Mouse (Mus musculus) layer of hippocampus, postnatal 25 days (tissue): ENCODE results near the gene Aff3. TPM values are rescaled to one million over a fixed set of nuclear protein-coding genes. Genes with fewer than 3 reads are reported as not detected.

ENCODE experiments used
- DNase-seq, 2 experiments: peaks; one replicate each; pipeline ENCODE4 v3.0.0; 2022; ENCODE audit warnings: mixed read lengths in 2 of 2, low spot score in 1 of 2; ENCODE audit errors: extremely low spot score in 1 of 2
- total RNA-seq, 2 experiments: library from RNA; stranded (reverse); gene quantifications; 2 replicates each; pipeline ENCODE4 v1.2.3; 2021

Gene Aff3
- total RNA-seq, 2 experiments from 2014 or later: 97.6 to 113 TPM

- DNase-seq: no peak
Measured at GRCm38 (mm10) chr1:38548671-38549661, 115.8 kb downstream of the Aff3 start.

DNA sequence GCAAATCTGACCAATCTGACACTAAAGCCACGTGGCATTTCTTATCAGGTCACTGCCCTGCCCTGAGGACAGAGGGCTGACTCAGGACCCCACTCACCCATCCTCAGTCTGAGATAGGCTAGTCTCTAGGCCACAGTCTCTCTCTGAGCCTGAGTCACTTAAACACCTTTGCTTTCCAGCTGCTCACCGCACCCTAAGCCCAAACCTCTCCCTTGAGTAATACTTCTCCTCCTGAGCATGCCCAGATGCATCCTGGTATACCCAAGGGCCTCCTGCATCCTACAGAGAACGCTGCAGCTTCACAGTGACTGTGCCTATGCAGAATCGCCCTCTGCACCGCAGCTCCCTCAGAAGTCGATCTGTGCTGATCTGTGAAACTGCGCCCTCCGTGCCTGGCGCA is 117.1 kb downstream of the Aff3 start:
- no peak for DNase-seq

DNA sequence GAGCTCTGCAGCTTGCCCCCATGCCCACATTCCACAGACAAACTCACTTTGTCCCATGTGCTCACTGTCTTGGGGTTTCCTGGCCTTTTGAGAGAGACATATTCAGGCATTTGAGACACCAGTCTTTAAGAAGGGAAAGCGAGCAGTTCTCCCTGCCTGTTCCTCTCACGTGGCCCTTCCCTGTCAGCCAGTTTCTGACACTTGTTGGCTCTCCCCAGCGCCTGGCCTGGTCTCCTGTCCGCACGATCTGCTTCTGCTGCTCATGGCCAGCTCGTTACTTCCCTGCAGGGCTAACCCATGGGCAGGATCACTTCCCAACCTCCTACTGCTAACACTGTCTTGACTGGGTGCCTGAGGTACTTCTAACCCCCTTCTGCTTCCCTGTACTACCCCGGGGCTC is 118.1 kb downstream of the Aff3 start:
- no peak for DNase-seq

GRCm38 (mm10) chr1:38545282-38545945 is 119.3 kb downstream of the Aff3 start:
- DNase-seq: peak in 1 of 2 experiments; percentile 23

GRCm38 (mm10) chr1:38544501-38544900 is 120.3 kb downstream of the Aff3 start:
- no peak for DNase-seq

DNA sequence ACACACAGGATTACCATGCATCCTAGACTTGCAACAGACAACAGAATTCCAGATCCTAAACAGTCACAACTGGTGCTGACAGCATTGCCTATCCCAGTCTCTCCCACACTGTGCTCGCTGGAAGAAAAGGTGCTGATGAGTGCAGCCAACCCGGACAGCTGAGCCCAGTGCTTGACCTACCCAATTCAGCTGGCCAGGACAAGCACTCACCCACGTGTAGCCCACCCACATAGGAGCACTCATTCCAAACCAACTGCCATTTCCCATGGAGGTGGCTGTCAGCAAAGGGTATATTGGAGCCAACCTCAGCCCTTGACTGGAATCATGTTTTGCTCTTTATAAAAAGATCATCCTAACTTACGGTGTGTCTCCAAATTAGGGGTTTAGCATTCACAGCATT is 123.2 kb downstream of the Aff3 start:
- DNase-seq: no peak

DNA sequence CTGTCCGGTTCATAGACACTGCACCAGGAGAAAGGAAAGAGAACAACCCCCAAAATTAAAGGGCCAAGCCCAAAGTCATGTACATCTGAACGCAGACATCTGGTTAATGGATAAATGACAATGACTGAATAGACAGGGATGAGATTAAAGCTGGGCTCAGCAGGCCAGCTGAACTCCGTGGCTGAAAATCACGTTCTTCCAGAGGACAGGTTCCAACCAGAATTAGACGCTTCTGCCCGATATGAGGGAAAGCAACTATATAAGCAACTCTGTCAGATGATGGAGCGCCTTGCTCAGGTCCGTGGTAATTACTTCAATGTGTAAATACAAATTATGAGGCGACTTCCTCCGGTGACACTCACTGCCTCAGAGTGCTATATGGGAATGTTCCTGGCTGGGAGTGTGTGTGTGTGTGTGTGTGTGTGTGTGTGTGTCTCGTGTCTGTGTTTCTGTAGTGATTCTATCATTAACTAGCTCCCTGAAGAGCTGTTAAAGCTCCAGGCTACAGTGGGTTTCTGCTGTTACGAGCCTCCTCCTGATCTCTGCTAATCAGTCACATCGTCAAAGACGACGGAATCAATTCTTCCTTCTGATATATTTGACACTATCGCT is 127.7 kb downstream of the Aff3 start:
- no peak for DNase-seq

DNA sequence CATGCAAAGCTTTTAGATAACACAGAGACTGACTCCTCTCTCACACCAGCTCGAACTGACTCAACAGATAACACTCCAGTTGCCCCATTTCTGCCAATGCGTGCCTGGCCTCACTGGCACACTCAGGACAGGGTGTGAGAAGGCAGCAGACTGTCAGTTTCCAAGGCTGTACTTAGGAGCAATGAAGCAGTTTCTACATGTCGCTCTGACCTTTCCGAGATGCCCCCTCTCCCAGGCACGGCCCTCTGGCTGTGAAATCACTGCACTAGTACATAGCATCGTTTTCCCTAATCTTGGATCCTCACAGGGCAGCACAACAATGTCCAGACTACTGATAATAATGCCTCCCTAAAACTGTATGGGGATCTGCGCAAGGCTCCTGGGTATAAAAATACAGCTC is 132.2 kb downstream of the Aff3 start:
- DNase-seq: no peak

DNA sequence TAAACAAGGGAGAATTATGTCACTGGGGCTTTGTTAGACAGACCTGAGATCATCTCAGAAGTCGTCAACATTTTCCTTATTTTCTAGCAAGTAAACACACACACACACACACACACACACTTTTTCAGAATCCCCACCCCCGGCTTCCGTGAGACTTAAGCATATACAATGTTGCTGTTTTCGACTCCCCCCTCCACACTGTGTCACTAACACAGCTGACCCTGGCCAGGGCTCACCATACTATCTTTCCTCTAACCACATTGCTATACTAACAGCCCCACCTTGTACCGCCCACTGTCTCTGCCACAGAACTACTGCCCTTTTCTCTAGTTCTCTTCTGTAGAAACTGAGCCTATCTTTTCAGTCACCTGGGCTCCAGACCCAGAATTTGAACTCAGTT is 136.1 kb downstream of the Aff3 start:
- DNase-seq: no peak

- DNase-seq: no peak
Measured at GRCm38 (mm10) chr1:38526568-38526967, 138.2 kb downstream of the Aff3 start.

DNA sequence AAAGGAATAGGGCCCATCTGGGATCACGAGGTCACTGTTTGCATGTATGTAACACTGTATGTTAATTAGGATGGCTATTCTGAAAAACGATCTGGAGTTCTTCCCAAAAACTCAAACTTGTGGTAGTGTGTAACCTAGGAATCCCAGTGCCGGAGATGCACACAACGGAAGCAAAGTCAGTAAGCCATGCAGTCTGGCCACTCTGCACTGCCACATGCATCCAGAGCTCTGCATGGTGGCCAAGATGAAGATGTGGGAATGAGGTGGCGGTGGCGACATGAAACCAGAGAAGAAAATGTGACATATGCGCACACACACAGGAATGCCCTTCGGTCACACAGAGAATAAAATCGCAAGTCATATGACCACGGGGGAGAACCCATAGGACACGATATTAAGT is 143.1 kb downstream of the Aff3 start:
- DNase-seq: no peak

DNA sequence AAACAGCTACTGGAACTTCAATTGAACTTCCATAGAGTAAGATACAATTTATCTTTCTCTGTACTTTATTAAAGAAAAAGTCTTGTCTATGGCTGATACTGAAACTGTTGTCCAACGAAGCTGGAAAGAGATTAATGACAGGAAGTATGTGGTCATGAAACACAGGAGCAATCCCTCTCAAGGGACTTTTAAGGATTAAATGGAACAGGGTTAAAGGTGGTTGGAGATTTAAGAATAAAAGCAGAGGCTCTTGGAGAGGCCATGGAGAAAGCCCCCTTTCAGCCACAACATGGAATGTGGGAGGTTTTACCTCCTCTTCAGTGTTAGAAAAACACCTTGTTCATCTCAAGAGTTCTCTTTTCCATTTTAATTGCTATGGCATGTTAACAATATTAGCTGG is 148.5 kb downstream of the Aff3 start:
- DNase-seq: no peak

GRCm38 (mm10) chr1:38514634-38515011 is 150.1 kb downstream of the Aff3 start:
- no peak for DNase-seq

- DNase-seq: no peak
Measured at GRCm38 (mm10) chr1:38513970-38514633, 150.7 kb downstream of the Aff3 start.

DNA sequence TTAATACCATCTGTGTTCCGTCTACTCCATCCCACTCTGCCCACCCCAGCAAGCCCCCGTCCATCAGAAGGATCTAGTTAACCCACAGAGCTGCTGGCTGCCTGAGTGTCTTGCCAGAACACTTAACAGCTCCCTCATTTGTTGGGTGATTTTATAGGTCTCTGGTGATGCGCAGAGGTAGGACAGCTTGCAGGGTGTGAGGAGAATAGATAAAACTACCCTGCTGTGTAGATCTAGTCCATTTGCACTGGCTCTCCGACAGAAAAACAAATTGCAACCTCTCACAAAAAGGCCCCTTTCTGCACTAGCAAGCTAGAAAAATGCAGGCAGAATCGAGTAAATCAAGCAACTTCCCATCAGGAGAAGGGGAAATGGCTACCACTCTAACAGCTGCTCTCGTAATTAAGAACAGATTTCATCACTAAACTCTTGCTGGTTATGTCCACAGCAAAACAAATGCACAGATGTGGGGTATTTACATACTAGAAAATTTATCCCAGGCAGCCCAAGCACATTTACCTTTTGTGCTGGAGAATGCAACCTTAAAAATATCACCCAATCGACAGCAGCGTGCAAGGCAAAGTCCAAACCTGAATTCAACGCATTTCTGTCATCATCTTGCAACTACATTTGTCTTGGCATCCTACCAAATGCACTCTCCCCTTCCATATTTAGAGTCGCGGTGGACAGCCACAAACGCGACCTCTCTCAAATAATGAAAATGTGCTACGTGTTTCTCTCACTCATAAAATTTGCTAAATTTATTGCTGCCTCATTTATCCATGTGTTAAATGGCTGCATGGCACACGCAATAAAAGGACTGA is 152.3 kb downstream of the Aff3 start:
- DNase-seq: peak in 1 of 2 experiments; percentile 11

- DNase-seq: no peak
Measured at GRCm38 (mm10) chr1:38511076-38511475, 153.7 kb downstream of the Aff3 start.

DNA sequence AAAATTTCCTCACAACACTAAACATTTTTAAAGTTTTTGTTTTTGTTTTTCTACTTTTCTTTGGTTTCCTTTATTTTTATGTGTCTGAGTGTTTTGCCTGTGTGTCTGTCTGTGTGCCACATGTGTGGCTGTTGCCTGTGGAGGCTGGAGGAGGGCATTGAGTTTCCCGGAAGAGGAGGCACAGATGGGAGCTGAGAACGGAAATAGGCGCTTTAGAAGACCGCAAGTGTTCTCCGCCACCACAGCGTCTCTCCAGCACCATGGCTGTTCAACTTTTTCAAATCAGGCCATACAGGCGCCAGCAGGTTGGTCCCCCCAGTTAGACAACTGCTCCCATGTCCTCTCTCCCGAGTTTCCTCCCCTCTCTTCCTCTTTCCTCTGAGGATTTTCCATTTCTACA is 155.5 kb downstream of the Aff3 start:
- no peak for DNase-seq

DNA sequence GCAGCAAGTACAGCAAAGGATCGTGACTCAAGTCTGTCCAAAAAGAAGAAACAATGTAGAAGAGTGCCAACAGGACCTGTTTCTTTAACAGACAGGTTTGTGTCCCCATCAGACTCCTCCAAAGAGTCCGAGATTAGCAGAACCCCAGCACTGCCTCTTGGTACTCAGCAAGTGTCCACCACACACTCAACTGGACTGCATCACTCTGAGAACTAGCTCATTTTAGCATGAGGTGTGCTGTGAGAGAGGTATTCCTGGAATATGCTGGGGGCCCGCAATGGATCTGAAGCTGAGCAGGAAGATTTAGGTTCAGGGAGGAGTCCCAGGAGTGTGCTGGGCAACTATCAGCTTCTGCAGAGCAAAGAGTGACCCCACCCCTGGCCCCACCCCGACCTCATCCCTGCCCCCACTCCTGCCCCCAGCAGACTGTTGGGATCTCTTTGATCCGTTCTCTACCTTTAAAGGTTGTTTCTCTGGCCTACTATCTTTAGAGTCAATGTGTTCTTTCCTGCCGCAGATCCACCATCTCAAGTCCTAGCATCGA is 157.0 kb downstream of the Aff3 start:
- no peak for DNase-seq

- DNase-seq: no peak
Measured at GRCm38 (mm10) chr1:38506396-38506795, 158.4 kb downstream of the Aff3 start.
